Mouse (Mus musculus) v-Abl transformed pro-B cells (cell line): ENCODE results near the gene Hist1h2ad.
"Not testable (repeated sequence)": the region's sequence is repeated elsewhere in the genome, so short reads cannot be mapped to it uniquely, and the experiment has no call there.

Experiments
- in situ Hi-C, 2 experiments: fragments of 400-800 bp; cut with MboI; formaldehyde crosslinking; loops; one replicate each; pipeline ENCODE4 v1.15.1; 2025; ENCODE audit not compliant: unreplicated experiment in 2 of 2

Gene Hist1h2ad

GRCm38 (mm10) chr13:23573898-23574524 is at the start of gene Hist1h2ad, which contains the start of gene Hist1h2bf:
Gene Hist1h2ad (plus strand): TSS chr13:23574381.
Gene Hist1h2bf (minus strand): TSS chr13:23574196.
- in situ Hi-C loops: loop anchor here in 1 of 2 experiments (25.0 kb wide), 1 partner anchor 838 kb away; no protein-coding TSS in a partner anchor

DNA sequence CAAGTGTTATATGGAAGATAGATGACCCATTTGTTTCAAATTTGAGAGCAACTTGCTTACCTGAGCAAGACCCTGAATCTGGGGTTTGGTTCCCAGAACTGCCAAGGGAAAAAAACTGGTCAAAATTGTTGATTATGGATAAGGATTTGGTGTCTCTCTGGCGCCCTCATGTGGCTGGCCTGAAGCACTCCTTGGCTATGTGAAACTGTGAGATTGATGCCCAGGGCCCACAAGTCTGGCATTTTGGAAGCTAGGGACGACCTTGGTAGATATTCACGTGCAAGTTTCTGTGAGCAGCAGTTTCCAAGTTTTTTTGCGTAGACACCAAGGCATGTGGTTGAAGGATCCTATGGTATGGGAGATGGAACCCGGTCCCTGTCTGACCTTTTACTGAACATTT is 49.5 kb upstream of the Hist1h2ad start:
- in situ Hi-C loops: loop anchor here in 1 of 2 experiments (5.0 kb wide), 1 partner anchor 68 kb away; no protein-coding TSS in a partner anchor

- in situ Hi-C loops: loop anchor here in 1 of 2 experiments (5.0 kb wide), 1 partner anchor 66 kb away; no protein-coding TSS in a partner anchor
Measured at GRCm38 (mm10) chr13:23525901-23526300, 48.3 kb upstream of the Hist1h2ad start.

- in situ Hi-C loops: loop anchor here in 1 of 2 experiments (5.0 kb wide), 1 partner anchor 66 kb away; no protein-coding TSS in a partner anchor
Measured at GRCm38 (mm10) chr13:23526312-23526711, 47.9 kb upstream of the Hist1h2ad start.

- in situ Hi-C loops: loop anchor here in 1 of 2 experiments (5.0 kb wide), 1 partner anchor 63 kb away; no protein-coding TSS in a partner anchor
Measured at GRCm38 (mm10) chr13:23529005-23529404, 45.2 kb upstream of the Hist1h2ad start.

DNA sequence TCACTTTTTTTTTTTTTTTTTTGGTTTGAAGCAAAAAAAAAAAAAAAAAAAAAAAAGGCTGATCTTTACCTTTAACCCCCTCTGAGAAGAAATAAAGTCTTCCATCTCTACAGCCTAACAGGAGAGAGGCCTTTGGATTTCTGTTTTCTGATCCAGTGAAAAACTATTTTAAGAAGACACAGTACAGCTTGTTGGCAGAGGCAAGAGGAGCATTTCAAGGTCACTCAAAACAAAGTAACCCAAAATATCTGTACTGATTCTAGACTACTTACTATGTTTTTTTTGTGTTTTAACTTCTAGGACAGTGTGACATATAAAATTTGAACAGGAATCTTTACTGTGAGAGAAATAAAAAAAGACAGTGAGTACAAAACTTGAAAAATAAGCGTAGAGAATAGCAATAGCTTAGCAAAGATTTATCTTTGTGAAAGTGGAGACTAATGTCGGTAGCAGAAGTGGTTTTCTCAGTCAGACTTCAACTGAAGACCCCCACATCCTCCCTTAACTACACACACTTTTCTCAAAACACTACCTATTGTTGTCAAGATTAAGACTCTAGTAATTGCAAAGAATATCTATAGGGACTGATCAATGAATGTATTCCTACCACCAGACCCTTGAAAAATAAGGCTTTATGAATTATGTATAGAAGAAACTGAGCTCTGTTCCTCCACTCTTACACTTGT is 44.6 kb upstream of the Hist1h2ad start:
- in situ Hi-C loops: loop anchor here (5.0 kb wide), 2 partner anchors 58 to 63 kb away; no protein-coding TSS in a partner anchor

DNA sequence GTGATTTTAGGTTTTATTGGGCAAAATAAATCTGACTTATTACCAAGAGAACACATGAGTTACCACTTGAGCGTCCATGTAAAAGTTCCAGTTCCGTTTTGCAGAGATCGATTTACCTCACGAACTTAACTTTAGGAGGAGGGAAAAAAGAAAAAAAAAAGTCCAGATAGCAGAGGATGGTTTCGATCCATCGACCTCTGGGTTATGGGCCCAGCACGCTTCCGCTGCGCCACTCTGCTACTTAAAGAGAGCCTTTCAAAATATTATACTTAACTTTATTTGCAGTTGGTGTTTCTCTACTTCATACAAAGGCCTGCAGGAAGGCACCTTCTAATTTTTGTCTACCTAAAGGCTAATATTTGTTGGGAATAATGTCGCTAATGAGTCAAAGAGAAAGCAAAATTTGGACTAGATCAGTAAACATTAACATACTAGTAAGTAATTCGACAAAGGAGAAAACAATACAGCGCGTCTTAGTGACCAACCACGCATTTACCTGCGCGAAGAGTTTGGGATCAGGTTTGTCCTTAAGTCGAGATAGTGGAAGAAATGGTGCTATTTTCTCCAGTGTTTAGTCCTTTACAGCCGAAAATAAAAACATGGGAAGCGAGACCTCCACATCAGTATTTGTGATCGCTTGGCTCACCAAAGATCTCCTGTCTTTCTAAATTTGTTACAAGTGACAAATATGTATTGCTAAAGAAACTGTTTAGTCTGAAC is 43.8 kb upstream of the Hist1h2ad start:
- in situ Hi-C loops: loop anchor here in 1 of 2 experiments (5.0 kb wide), 1 partner anchor 57 kb away; no protein-coding TSS in a partner anchor

DNA sequence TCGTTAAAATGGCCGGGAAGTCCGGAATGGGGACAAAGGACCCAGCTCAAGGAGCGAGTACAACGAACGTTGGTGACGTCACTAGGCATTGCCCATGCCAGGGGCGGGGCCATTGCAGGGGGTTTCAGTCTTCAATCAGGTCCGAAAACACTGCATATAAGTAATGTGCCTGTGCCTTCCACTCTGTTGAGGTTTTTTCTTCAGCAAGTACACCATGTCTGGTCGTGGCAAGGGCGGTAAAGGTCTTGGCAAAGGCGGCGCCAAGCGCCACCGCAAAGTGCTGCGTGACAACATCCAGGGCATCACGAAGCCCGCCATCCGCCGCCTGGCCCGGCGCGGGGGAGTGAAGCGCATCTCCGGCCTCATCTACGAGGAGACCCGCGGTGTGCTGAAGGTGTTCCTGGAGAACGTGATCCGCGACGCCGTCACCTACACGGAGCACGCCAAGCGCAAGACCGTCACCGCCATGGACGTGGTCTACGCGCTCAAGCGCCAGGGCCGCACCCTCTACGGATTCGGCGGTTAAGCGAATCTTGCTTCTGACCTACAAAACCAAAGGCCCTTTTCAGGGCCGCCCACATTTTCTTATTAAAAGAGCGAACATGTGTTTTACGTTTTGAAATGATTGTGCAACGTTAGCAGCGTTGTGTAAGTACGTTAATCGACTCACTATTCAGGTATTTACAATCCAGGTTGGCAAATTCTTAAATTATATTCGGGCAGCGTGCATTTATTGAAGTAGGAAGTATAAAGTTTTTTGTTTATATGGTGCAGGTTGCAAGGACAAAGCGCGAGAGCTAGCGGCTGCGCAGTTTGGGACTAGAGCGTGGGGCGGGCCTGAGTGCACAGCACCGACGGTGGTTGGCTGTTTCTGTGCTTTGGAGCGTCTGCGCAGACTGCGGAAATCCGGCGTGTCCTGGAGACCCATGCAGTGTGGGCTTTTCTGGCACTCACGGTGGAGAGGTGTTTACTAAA is 43.0 kb upstream of the Hist1h2ad start, which contains the start of gene Hist1h4h:
Gene Hist1h4h (plus strand): TSS at position 150 of the 975 bp plus-strand sequence.
- in situ Hi-C loops: loop anchor here in 1 of 2 experiments (5.0 kb wide), 1 partner anchor 56 kb away; no protein-coding TSS in a partner anchor

DNA sequence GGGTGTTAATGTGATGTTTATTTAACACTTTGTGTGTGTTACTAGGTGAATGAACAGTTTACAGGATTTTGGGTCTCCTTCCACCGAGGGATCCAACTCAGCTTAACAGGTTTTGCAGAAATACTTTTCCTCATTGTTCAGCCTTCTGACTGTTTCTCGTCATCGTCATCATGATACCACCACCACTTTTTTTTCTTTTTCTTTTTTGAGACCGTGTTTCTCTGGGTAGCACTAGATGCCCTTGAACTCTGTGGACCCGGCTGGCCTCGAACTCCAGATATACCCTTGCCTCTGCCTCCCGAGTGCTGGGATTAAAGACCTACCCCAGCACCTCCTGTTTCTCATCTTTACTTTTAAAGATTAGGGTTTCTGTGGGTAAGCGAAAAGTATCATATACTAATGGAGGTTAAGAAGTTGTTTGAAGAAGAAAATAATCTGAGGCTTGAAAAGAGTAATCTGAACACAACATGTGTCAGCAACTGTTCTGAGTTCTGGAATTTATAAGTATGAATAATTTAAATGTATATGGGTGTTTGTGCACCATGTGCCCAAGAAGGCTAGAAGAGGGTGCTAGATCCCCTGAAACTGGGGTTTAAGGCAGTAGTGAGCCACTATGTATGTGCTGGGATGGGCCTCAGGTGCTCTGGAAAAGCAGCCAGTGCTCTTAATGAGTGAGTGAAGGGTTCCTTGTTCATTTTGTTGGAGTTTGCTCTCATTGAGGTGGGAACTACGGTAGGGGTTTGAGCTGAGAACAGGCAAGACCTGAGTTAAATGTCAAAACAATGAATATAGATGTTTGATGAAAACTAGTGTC is 41.7 kb upstream of the Hist1h2ad start:
- in situ Hi-C loops: loop anchor here in 1 of 2 experiments (5.0 kb wide), 1 partner anchor 55 kb away; no protein-coding TSS in a partner anchor

DNA sequence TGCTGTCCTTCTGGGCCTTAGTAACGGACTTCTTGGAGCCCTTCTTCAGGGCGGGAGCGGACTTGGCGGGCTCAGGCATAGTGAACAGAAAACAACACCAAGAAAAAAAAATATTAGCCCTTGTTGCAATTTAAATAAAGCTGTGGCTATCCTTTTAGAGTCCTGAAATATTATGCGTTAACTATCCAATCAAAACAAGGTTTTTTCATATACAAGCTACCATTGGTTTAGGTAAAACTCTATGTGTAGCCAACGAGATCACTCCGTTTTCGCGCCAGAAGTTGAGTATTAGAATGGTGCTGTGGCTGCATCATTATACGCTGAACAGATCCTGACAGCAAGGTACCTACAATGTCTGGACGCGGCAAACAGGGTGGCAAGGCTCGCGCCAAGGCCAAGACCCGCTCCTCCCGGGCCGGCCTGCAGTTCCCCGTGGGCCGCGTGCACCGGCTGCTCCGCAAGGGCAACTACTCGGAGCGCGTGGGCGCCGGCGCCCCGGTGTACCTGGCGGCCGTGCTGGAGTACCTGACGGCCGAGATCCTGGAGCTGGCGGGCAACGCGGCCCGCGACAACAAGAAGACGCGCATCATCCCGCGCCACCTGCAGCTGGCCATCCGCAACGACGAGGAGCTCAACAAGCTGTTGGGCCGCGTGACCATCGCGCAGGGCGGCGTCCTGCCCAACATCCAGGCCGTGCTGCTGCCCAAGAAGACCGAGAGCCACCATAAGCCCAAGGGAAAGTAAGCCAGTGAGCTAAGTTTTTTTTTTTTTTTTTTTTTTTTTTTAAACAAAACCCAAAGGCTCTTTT is 40.4 kb upstream of the Hist1h2ad start, which contains the start of gene Hist1h2af:
Gene Hist1h2af (plus strand): TSS at position 347 of the 808 bp plus-strand sequence.
- in situ Hi-C loops: loop anchor here in 1 of 2 experiments (5.0 kb wide), 1 partner anchor 54 kb away; no protein-coding TSS in a partner anchor

DNA sequence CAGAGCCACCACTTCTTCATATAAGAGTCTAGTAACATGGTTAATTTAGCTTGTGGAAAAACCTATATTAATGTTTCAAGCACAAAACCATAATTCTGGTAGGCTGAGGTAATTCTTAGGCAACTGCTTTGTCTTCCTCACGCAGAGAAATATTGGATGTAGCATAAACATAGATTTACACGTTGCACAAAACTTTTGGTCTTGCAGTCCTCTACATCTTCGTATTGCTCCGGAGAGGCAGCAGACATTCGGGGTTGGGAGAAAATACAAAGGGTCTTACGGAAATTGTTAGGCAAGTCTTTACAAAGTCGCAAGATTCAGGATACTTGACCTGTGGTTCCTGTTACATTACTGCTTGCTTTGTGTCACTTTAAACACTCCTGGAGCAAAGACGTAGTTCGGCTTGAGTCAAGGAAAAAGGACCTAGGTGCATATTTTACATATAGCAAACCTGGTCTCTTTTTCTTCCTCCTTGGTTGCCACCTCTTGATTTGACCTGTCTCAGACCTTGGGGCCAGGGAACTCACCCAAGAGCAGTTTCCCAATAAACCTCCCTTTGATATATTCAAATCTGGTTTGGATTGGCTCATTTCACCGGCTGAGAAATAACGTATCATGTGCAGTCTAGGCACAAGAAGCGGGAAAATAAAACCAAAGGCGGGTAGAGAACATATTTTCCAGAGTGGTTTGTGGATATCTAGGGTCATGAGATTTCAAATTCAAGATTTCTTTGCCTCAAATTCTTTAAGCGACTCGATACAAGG is 39.6 kb upstream of the Hist1h2ad start:
- in situ Hi-C loops: loop anchor here in 1 of 2 experiments (5.0 kb wide), 1 partner anchor 53 kb away; no protein-coding TSS in a partner anchor

DNA sequence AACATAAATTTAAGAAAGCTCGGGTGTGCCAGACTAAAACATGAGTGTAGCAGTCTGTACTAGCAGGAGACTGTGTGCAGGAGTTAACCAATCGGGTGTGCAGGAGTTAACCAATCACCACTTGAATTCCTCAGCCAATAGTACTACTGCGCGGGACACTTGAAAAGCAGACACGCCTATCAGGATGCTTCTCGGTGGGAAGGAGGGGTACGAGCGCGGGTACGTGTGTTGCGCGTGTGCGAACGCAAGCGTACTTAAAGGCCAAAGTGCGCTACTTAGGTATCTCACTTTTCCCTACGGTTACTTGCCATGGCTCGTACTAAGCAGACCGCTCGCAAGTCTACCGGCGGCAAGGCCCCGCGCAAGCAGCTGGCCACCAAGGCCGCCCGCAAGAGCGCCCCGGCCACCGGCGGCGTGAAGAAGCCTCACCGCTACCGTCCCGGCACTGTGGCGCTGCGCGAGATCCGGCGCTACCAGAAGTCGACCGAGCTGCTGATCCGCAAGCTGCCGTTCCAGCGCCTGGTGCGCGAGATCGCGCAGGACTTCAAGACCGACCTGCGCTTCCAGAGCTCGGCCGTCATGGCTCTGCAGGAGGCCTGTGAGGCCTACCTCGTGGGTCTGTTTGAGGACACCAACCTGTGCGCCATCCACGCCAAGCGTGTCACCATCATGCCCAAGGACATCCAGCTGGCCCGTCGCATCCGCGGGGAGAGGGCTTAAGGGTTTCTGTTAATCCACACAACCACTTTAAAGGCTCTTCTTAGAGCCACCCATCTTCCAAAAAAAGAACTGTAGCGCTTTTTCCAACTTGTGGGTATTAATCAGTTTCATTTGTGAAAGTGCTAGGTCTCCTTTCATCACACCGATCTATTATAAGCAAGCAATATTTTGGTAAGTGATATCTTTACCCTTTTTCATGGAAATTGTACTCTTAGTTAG is 38.8 kb upstream of the Hist1h2ad start, which contains the start of gene Hist1h3g:
Gene Hist1h3g (plus strand): TSS at position 286 of the 939 bp plus-strand sequence.
- in situ Hi-C loops: not testable (repeated sequence)

- in situ Hi-C loops: no loop called here
Measured at GRCm38 (mm10) chr13:23536076-23536822, 37.9 kb upstream of the Hist1h2ad start.

DNA sequence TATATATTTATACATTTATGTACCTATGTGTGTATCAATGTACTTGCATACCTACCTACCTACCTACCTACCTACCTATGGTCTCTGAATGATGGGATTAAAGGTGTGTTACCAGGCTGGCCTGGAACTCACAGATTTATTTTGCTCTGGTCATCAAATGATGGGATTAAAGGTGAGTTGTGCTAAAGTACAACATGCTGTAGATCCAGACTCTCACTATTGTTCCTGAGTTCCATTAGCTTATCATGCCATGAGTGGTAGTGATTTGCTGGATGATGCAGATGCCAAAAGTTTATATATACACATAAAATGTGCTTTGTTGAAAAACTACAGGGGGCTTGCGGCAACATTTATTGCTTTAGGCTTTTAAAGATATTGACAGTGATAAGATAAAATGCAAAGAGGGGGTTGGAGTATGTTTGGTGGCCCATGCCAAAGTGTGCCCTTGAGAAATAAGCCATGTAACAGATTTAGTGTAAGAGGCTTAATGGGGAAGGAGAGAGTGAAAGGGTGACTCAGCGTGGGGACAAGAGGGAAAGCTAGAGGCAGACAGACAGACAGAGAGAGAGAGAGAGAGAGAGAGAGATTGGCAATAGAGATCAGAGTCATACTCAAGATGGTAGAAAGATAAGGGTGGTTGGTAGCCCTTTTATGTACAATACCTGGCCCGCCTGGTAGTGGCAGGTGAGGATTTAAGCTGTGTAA is 37.0 kb upstream of the Hist1h2ad start:
- in situ Hi-C loops: no loop called here
